Mouse (Mus musculus) small intestine, adult 2 months (tissue): ENCODE results near the gene Ackr2. TPM values are rescaled to one million over a fixed set of nuclear protein-coding genes. Genes with fewer than 3 reads are reported as not detected.

Experiments used
- H3K27ac ChIP-seq: fragments of 200-500 bp; 2 replicates; pipeline ENCODE4 v1.5.1; 2012; ENCODE audit warnings: low read depth, low read length, control low read depth, inconsistent platforms; ENCODE audit not compliant: insufficient read depth
- H3K27me3 ChIP-seq: fragments of 200-500 bp; 2 replicates; pipeline ENCODE4 v1.6.1; 2012; ENCODE audit warnings: mild to moderate bottlenecking, moderate library complexity, low read length, inconsistent platforms; ENCODE audit not compliant: control insufficient read depth, insufficient read depth
- H3K36me3 ChIP-seq: fragments of 200-500 bp; 2 replicates; pipeline ENCODE4 v1.6.1; 2012; ENCODE audit warnings: mild to moderate bottlenecking, low read length, control low read depth, inconsistent platforms; ENCODE audit not compliant: control insufficient read depth, insufficient read depth
- H3K4me1 ChIP-seq: fragments of 200-500 bp; 2 replicates; pipeline ENCODE4 v1.6.1; 2012; ENCODE audit warnings: low read length, inconsistent platforms, mixed read lengths; ENCODE audit not compliant: control insufficient read depth, insufficient read depth, insufficient read length
- H3K4me3 ChIP-seq: fragments of 200-500 bp; 2 replicates; pipeline ENCODE4 v1.5.1; 2012; ENCODE audit warnings: low read depth, mild to moderate bottlenecking, control low read depth, inconsistent platforms, low read length, moderate library complexity
- CTCF ChIP-seq: fragments of 200-500 bp; IDR thresholded peaks from 2 replicates; pipeline ENCODE4 v1.5.1; 2012; ENCODE audit warnings: low read depth, mild to moderate bottlenecking, control low read depth, inconsistent platforms, low read length, moderate library complexity, mixed read lengths; ENCODE audit not compliant: insufficient replicate concordance, insufficient read length; ENCODE audit errors: extremely low read depth
- POLR2A ChIP-seq: fragments of 200-500 bp; IDR thresholded peaks from 2 replicates; pipeline ENCODE4 v1.6.1; 2012; ENCODE audit warnings: low read depth, mild to moderate bottlenecking, control low read depth, inconsistent platforms, low read length, moderate library complexity
- WGBS: fragments of 180-500 bp; shearing (Covaris S2); methylation state at CpG from one replicate; pipeline ENCODE4 v1.1.7; 2018; 5-methylcytosine and 5-hydroxymethylcytosine counted together
- polyA plus RNA-seq: library from polyadenylated mRNA; depleted of rRNA; stranded (reverse); fragments of >200 nt; gene quantifications from 2 replicates; pipeline ENCODE4 v1.2.3, GENCODE M21; 2012

The Ackr2 gene
- polyA plus RNA-seq, 1 experiment, result 1.4 TPM

DNA sequence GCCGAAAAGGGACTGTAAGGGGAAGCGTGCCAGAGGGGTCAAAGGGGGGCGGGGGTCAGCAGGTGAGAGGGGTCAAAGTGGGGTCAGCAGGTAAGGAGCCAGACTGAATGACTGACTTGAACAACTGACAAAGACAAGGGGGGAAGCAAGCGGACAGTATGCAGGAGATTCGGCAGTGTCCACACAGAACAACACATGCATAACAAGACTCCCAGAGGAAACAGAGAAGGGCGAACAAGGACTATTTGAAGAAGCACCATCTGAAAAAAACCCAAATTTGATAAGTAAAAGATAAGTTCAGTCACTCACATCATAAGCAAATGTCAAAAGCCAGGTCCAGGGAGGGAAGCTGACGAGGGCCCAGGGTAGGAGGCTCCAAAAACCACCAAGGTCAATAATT lies 29.6 kb downstream of the Ackr2 start:
- peaks cover 4% of the 10 kb centered on the region; the same call in 1 of the 2 replicates for H3K4me1 ChIP-seq
- H3K27ac ChIP-seq, result no peak overlapping the region
- no peaks in the 10 kb centered on the region for H3K27me3 ChIP-seq
- TF ChIP-seq POLR2A, result no peak
- TF ChIP-seq CTCF, result no peak
- WGBS, result 62% methylated on average over 7 of the region's 7 CpGs
- H3K36me3 ChIP-seq, result no peaks in the 10 kb centered on the region
- H3K4me3 ChIP-seq, result no peak overlapping the region

DNA sequence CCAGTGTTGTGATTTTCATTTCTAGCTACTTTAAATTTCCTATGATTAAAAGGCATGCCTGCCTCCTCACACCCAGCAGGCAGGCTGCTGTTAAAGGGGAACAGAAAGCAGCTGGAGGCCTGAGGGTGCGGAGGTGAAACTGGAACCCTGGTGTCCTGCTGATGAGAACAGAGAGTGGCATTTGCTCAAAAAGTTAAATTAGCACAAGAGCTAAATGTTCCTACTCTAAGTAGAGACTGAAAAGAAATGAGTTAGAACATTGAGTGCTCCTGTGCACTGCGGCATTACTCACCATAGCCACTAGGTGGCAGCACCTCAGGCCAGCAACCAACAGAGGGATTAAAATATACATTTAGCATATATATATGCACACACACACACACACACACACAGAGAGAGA lies 30.3 kb downstream of the Ackr2 start:
- Histone ChIP-seq H3K27me3 (no peaks in the 10 kb centered on the region), H3K27ac (no peak overlapping the region), H3K4me1 (peaks cover 4% of the 10 kb centered on the region; the same call in 1 of the 2 replicates), H3K4me3 (no peak overlapping the region), H3K36me3 (no peaks in the 10 kb centered on the region)
- WGBS, result 33% methylated on average over 2 of the region's 2 CpGs
- no peak for TF ChIP-seq POLR2A
- TF ChIP-seq CTCF, result peak; percentile 82; the same call in 1 of the 2 replicates

DNA sequence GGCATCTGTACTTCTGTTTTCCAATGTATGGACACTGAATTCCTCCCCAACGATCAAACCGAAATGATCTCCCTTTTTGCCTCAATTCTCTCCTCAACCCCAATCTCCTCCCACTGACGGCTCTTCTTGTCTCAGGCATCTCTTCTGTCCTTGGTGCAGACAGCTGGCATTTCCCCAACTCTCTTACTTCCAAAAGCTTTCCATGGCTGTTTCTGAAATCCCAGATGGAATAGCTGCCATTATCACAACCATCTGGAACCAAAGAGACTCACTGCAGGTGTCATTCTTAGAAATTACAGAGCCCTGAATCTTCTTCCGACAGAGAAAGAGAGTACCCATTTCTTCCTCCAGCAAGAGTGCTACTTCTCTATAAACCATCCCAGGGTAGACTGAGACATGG lies 36.7 kb downstream of the Ackr2 start:
- Histone ChIP-seq H3K27ac (no peak overlapping the region), H3K36me3 (no peaks in the 10 kb centered on the region), H3K4me3 (no peak overlapping the region), H3K4me1 (no peaks in the 10 kb centered on the region), H3K27me3 (no peaks in the 10 kb centered on the region)
- TF ChIP-seq POLR2A, result no peak
- no peak for TF ChIP-seq CTCF
- 81% methylated on average over 4 of the region's 4 CpGs for WGBS

DNA sequence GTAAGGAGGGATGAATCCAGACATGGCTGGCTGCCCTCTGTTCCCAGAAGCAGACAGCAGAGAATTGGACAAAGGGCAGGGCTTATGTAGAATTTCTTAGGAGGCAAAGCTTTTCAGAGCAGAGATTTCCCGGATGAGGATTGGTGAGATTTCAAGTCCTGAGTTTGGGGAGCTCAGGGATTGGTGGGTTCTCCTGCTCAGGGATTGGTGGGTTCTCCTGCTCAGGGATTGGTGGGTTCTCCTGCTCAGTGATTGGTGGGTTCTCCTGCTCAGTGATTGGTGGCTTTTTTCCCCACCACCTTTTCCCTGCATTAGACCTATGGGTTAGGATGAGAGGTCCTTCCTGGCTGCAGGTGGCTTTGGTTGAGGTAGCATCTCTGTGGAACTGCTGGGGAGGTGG lies 38.8 kb downstream of the Ackr2 start:
- Histone ChIP-seq H3K36me3 (no peaks in the 10 kb centered on the region), H3K4me1 (no peaks in the 10 kb centered on the region), H3K27ac (no peak overlapping the region), H3K27me3 (no peaks in the 10 kb centered on the region; the same call in 1 of the 2 replicates), H3K4me3 (no peak overlapping the region)
- WGBS, result 68% methylated on average over 1 of the region's 1 CpGs
- TF ChIP-seq CTCF, result no peak
- no peak for TF ChIP-seq POLR2A

DNA sequence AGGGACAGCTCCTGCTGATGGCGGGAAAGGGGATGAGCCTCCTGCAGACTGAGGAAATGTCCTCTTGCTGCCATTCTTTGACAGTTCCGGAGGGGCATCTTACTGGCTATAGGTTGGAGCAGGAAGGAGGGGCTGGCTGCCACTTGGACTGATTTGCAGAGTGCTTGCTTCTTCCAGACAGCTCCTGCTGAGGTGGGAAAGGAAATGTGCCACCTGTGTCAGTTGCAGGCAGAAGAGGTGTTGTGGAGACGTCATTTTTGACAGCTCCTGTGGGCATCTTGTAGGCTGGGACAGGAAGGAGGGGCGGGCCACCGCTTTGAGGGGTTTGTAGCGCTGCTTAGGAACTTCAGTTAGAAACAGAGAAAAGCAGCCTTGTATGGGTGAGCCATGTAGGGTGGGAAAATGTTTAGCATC lies 39.3 kb downstream of the Ackr2 start:
- Histone ChIP-seq H3K4me1 (no peaks in the 10 kb centered on the region), H3K27ac (no peak overlapping the region), H3K4me3 (no peak overlapping the region; the same call in 1 of the 2 replicates), H3K27me3 (no peaks in the 10 kb centered on the region; the same call in 1 of the 2 replicates), H3K36me3 (no peaks in the 10 kb centered on the region)
- TF ChIP-seq POLR2A (no peak), CTCF (no peak)
- 49% methylated on average over 6 of the region's 6 CpGs for WGBS

DNA sequence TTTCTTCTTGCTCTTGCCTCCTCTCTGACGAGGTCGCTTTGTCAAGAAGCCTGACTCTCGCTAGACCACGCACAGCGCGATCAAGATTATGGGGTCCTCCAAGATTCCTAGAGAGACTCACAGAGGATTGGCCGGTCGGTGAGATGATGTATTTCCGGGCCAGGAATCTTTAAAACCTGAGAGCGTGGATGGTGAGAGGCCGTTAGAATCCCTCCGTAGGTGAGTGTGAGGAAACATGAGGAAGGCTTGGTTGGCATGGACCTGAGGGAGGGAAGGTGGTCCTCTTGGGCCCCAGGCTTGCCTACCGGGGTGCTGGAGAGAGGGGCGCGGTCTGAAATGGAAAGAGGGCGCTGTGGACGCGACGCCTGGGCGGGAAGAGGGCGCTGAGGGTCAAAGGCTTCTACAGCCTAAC lies 39.8 kb downstream of the Ackr2 start:
- WGBS, result 56% methylated on average over 21 of the region's 21 CpGs
- Histone ChIP-seq H3K27ac (no peak overlapping the region), H3K4me3 (peak overlapping the region; percentile 51), H3K4me1 (no peaks in the 10 kb centered on the region), H3K36me3 (no peaks in the 10 kb centered on the region), H3K27me3 (no peaks in the 10 kb centered on the region; the same call in 1 of the 2 replicates)
- TF ChIP-seq POLR2A (no peak), CTCF (no peak)

DNA sequence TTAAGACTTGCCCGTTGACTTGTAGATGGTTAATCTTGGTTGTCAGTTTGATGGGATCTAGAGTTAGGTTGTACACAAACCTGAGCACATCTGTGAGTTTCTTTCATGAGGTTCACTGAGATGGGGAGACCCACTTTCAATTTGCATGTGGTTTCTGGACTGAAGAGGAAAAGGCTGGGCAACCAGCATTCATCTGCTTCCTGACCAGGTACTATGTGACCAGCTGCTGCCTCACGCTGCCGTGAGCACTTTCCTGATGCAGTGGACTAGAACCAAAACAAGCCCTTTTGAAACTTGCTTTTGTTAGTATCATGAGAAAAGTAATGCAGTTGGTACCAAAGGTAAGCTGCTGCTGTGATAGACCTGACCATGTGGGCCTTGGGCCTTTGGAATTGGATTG lies 44.9 kb downstream of the Ackr2 start:
- Histone ChIP-seq H3K36me3 (no peaks in the 10 kb centered on the region), H3K27me3 (no peaks in the 10 kb centered on the region; the same call in 1 of the 2 replicates), H3K27ac (no peak overlapping the region), H3K4me1 (no peaks in the 10 kb centered on the region), H3K4me3 (no peak overlapping the region)
- no peak for TF ChIP-seq CTCF
- 74% methylated on average over 3 of the region's 3 CpGs for WGBS
